Mouse (Mus musculus) T-helper 17 cell (primary cell): ENCODE data around the gene Srr.

Experiments used
- in situ Hi-C, 2 experiments: fragments of 300-600 bp; cut with MboI, MseI; formaldehyde crosslinking; loops; 1 replicate in 1 of 2; 2 replicates in 1 of 2; pipeline ENCODE4 v1.15.1; 2025; ENCODE audit warnings: high pct_unique_total_duplicates in 2 of 2

The Srr gene

GRCm38 (mm10) chr11:74907850-74908249, 17.9 kb downstream of the Srr start:
- in situ Hi-C loops: no loop called here

GRCm38 (mm10) chr11:74902416-74902815, 23.3 kb downstream of the Srr start:
- in situ Hi-C loops: no loop called here

- in situ Hi-C loops: no loop called here
Observed at GRCm38 (mm10) chr11:74901555-74901954, 24.2 kb downstream of the Srr start.

- in situ Hi-C loops: no loop called here
Observed at GRCm38 (mm10) chr11:74898517-74898827, 27.3 kb downstream of the Srr start.

GRCm38 (mm10) chr11:74897678-74898516, 27.9 kb downstream of the Srr start, which contains the start of gene Tsr1:
TSS of gene Tsr1 (plus strand) at chr11:74898071.
- in situ Hi-C loops: no loop called here

GRCm38 (mm10) chr11:74896901-74897677, 28.7 kb downstream of the Srr start, which contains the start of gene Sgsm2:
TSS of gene Sgsm2 (minus strand) at chr11:74897060.
- in situ Hi-C loops: no loop called here

- in situ Hi-C loops: no loop called here
Observed at GRCm38 (mm10) chr11:74895980-74896900, 29.5 kb downstream of the Srr start.

GRCm38 (mm10) chr11:74894619-74895018, 31.1 kb downstream of the Srr start:
- in situ Hi-C loops: no loop called here

- in situ Hi-C loops: no loop called here
Observed at GRCm38 (mm10) chr11:74883098-74883497, 42.6 kb downstream of the Srr start.

- in situ Hi-C loops: no loop called here
Observed at GRCm38 (mm10) chr11:74881979-74882378, 43.8 kb downstream of the Srr start.

GRCm38 (mm10) chr11:74880999-74881398, 44.7 kb downstream of the Srr start:
- in situ Hi-C loops: no loop called here

- in situ Hi-C loops: no loop called here
Observed at GRCm38 (mm10) chr11:74876801-74877200, 48.9 kb downstream of the Srr start.

GRCm38 (mm10) chr11:74874630-74875029, 51.1 kb downstream of the Srr start:
- in situ Hi-C loops: no loop called here

GRCm38 (mm10) chr11:74870991-74871622, 54.6 kb downstream of the Srr start:
- in situ Hi-C loops: no loop called here

GRCm38 (mm10) chr11:74870544-74870943, 55.2 kb downstream of the Srr start:
- in situ Hi-C loops: no loop called here

GRCm38 (mm10) chr11:74869603-74870002, 56.1 kb downstream of the Srr start:
- in situ Hi-C loops: loop anchor here in 1 of 2 experiments (5.0 kb wide), 1 partner anchor 43 kb away; no protein-coding TSS in a partner anchor

- in situ Hi-C loops: loop anchor here in 1 of 2 experiments (5.0 kb wide), 1 partner anchor 44 kb away; no protein-coding TSS in a partner anchor
Observed at GRCm38 (mm10) chr11:74868046-74868760, 57.5 kb downstream of the Srr start.

GRCm38 (mm10) chr11:74867181-74867580, 58.6 kb downstream of the Srr start:
- in situ Hi-C loops: loop anchor here in 1 of 2 experiments (5.0 kb wide), 1 partner anchor 45 kb away; no protein-coding TSS in a partner anchor

- in situ Hi-C loops: loop anchor here in 1 of 2 experiments (5.0 kb wide), 1 partner anchor 46 kb away; no protein-coding TSS in a partner anchor
Observed at GRCm38 (mm10) chr11:74866640-74867039, 59.1 kb downstream of the Srr start.

- in situ Hi-C loops: loop anchor here in 1 of 2 experiments (5.0 kb wide), 1 partner anchor 47 kb away; no protein-coding TSS in a partner anchor
Observed at GRCm38 (mm10) chr11:74865252-74865651, 60.5 kb downstream of the Srr start.
